Mouse (Mus musculus): ENCODE data around the gene Astl.
A peak's percentile ranks its signal among the peaks of the same experiment; 100 is the strongest.

The Astl gene

GRCm38 (mm10) chr2:127338416-127338815, at the start of gene Astl:
Gene Astl (plus strand): TSS chr2:127338639.
- no peak for DNase-seq (ENCODE audit: low spot score)

GRCm38 (mm10) chr2:127292250-127292649, 46.2 kb upstream of the Astl start:
- no peak for DNase-seq (ENCODE audit: low spot score)

GRCm38 (mm10) chr2:127297001-127297805, 41.2 kb upstream of the Astl start:
- no peak for DNase-seq (ENCODE audit: low spot score)

- no peak for DNase-seq (ENCODE audit: low spot score)
Measured at GRCm38 (mm10) chr2:127298056-127298455, 40.4 kb upstream of the Astl start.

- DNase-seq (ENCODE audit: low spot score), result no peak
Measured at GRCm38 (mm10) chr2:127300701-127301100, 37.7 kb upstream of the Astl start.

- no peak for DNase-seq (ENCODE audit: low spot score)
Measured at GRCm38 (mm10) chr2:127301883-127302282, 36.6 kb upstream of the Astl start.

- peak; percentile 19 for DNase-seq (ENCODE audit: low spot score)
Measured at GRCm38 (mm10) chr2:127304192-127304591, 34.2 kb upstream of the Astl start.

GRCm38 (mm10) chr2:127304609-127305210, 33.7 kb upstream of the Astl start:
- DNase-seq (ENCODE audit: low spot score), result no peak

GRCm38 (mm10) chr2:127306123-127306522, 32.3 kb upstream of the Astl start:
- DNase-seq (ENCODE audit: low spot score), result no peak

GRCm38 (mm10) chr2:127307179-127307578, 31.3 kb upstream of the Astl start:
- DNase-seq (ENCODE audit: low spot score), result no peak

- no peak for DNase-seq (ENCODE audit: low spot score)
Measured at GRCm38 (mm10) chr2:127308660-127309059, 29.8 kb upstream of the Astl start.

- DNase-seq (ENCODE audit: low spot score), result no peak
Measured at GRCm38 (mm10) chr2:127310246-127310645, 28.2 kb upstream of the Astl start.

GRCm38 (mm10) chr2:127310685-127311084, 27.8 kb upstream of the Astl start:
- DNase-seq (ENCODE audit: low spot score), result no peak

GRCm38 (mm10) chr2:127311193-127311592, 27.2 kb upstream of the Astl start:
- DNase-seq (ENCODE audit: low spot score), result no peak

- no peak for DNase-seq (ENCODE audit: low spot score)
Measured at GRCm38 (mm10) chr2:127312801-127313200, 25.6 kb upstream of the Astl start.

GRCm38 (mm10) chr2:127313878-127314277, 24.6 kb upstream of the Astl start:
- no peak for DNase-seq (ENCODE audit: low spot score)

- DNase-seq (ENCODE audit: low spot score), result no peak
Measured at GRCm38 (mm10) chr2:127314467-127315154, 23.8 kb upstream of the Astl start.

GRCm38 (mm10) chr2:127315155-127315470, 23.3 kb upstream of the Astl start:
- DNase-seq (ENCODE audit: low spot score), result no peak

- DNase-seq (ENCODE audit: low spot score), result no peak
Measured at GRCm38 (mm10) chr2:127316431-127316830, 22.0 kb upstream of the Astl start.

- no peak for DNase-seq (ENCODE audit: low spot score)
Measured at GRCm38 (mm10) chr2:127318136-127318535, 20.3 kb upstream of the Astl start.

GRCm38 (mm10) chr2:127319071-127319470, 19.4 kb upstream of the Astl start:
- no peak for DNase-seq (ENCODE audit: low spot score)

- DNase-seq (ENCODE audit: low spot score), result no peak
Measured at GRCm38 (mm10) chr2:127322671-127323285, 15.7 kb upstream of the Astl start.

- no peak for DNase-seq (ENCODE audit: low spot score)
Measured at GRCm38 (mm10) chr2:127323667-127324066, 14.8 kb upstream of the Astl start.
